Mouse (Mus musculus): Measurements from ENCODE around the gene Bdkrb2.

Bdkrb2 gene

DNA sequence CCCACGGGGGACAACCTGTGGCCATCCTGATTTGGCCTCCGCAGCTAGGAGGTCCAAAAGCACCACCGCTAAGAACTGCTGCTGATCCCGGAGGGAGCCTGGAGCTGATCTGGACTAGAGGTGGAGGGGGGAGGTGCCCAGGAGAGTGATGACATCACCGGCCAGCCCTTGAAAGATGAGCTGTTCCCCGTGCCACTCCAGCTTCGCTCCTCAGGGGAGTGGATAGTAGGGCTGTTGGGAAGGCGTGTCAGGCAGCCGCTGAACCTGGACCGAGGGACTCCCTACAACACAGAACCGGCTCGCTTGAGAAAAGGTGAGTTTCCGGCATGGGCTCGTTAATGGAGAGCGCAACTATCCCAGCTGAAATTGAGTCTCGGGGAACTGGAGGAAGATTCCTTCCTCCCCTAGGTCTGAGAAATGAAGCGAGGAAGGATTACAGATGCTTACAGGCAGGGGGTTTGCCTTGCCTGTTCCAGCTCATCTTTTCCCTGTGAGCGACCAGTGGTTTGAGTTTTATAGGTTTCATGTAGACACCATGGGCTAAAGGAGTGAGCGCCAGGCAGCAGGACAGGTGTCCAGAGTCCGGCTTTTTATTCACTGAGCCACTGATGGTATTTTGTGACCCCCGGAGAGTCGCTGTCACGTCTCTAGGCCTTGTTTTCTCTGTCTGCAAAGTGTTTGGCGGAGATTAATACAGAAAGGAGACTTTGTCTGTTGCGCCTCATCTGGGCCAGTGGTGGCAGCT is at the start of gene Bdkrb2:
Gene Bdkrb2, plus strand, starts transcription at position 291 of the 745 bp plus-strand sequence.
- peak; percentile 52 for DNase-seq (ENCODE audit: low read depth, low spot score)

GRCm38 (mm10) chr12:105514111-105514510 is 48.9 kb upstream of the Bdkrb2 start:
- no peak for DNase-seq (ENCODE audit: low read depth, low spot score)

DNA sequence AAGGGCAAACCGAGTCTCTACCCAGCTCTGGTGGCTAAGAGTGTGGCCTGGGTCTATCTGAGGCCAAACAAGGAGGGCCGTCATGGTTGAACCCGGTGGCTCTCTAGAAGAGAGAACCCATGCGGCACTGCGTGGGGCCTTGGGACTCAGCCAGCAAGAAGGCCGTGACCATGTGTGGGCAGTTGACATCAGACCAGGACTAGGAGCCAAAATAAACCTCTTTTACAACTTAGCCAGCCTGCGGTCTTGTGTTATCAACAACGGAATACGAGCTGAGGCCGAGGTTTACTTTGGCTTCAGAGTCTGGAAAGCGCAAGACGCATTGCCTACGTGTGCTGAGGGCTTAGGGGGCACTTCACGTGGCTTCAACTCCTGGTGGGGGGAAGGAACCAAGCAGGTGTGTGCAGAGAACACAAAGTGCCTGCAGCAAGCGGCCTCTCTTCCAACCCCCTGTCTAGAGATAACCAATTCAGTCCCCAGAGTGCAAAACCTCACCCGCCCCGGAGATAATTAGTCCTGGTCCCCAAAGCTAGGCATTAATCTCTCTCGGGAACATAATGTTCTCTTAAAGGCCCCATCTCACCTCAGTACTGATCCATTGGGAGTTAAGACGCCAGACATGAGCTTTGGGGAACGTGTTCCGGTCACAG is 45.9 kb upstream of the Bdkrb2 start:
- DNase-seq (ENCODE audit: low read depth, low spot score) = no peak

- DNase-seq (ENCODE audit: low read depth, low spot score) = no peak
These were observed 43.2 kb upstream of the Bdkrb2 start for GRCm38 (mm10) chr12:105519851-105520250.

GRCm38 (mm10) chr12:105521170-105521762 is 41.8 kb upstream of the Bdkrb2 start:
- DNase-seq (ENCODE audit: low read depth, low spot score) = peak; percentile 39

DNA sequence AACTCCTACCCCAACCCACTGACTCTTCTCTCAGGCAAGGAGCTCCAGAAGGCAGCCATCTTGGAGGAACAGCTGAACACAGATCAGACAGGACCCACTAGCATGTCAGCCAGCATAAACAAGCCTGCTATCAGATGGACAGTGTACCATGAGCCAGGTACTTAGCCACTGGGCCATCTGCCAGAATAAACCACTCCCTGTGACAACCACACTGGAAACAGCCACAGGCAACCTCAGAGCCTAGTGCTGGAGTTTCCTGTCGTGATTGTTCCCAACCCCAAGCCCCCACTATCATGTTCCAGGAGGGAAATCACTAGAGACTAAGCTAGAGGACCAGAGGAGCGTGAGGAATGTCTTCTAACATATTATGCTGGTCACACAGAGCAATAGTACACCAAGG is 39.3 kb upstream of the Bdkrb2 start:
- DNase-seq (ENCODE audit: low read depth, low spot score) = no peak

GRCm38 (mm10) chr12:105526186-105526585 is 36.8 kb upstream of the Bdkrb2 start:
- DNase-seq (ENCODE audit: low read depth, low spot score) = no peak

- DNase-seq (ENCODE audit: low read depth, low spot score) = peak; percentile 93
These were observed 36.2 kb upstream of the Bdkrb2 start for GRCm38 (mm10) chr12:105526829-105527228.

DNA sequence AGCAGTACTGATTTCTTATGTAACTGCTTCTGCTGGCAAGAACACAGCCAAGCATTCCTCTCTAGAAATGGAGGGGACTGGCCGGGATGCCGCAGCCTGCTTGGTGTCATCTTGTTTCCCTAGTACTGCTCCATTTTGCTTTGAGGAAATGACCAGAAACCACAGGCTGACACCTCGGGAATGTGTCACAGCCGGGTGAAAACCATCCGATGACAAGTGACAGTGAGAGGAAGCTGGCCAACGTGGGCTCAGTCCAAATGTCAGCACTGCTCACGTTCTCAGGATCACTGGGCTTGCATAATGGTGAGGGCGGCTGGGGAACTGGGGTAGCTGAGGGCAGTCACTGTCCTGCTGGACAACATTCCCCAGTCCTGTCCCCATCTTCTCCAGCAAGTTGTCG is 33.5 kb upstream of the Bdkrb2 start:
- DNase-seq (ENCODE audit: low read depth, low spot score) = peak; percentile 34

DNA sequence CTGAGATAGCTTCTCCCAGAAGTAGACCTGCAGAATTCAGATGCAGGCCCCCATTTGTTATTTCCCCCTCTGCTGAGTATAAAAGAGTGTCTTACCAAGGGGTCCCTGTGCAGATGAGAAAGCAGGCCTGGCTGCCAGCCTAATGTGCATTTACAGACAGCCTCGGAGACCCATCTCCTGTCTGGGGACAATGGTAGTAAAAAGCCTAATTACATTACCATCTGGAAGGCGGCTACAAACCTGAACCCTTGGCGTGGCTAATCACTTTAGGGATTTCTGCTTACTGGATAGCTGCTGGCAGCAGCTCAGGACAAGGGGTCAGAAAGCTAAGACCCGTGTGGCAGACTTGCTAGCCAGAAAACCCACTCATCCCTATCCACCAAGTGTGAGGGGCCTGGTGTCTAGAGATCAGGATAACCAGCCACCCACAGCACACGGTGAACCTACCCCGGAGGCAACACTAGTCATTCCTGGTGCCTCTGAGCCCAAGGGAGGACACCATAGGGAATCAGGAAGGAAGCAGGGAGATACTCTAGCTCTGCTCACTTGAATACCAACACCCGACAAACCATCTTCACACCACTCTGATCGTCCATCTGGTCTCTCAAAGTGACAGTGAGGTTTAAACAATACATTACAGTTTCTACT is 31.2 kb upstream of the Bdkrb2 start:
- no peak for DNase-seq (ENCODE audit: low read depth, low spot score)

GRCm38 (mm10) chr12:105534842-105535241 is 28.2 kb upstream of the Bdkrb2 start:
- DNase-seq (ENCODE audit: low read depth, low spot score) = no peak

- no peak for DNase-seq (ENCODE audit: low read depth, low spot score)
These were observed 26.9 kb upstream of the Bdkrb2 start for GRCm38 (mm10) chr12:105535968-105536760.

DNA sequence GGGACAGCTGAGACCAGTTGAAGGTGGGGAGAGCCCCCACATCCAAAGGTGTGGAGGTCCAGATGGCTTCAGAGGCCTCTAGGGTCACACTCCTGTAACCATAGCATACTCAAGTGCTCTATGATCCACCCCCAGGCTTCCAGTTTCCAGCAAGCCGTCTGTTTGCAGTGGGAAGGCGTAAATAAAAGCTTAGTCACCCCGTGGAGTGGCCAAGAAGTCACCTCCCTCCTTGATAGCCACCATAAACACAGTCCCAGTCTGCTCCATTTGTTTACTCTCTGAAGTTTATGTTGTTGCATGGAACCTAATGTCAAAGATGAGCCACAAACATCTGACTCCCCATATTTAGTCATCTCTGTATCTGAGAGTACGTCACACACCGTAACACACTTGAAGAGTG is 25.9 kb upstream of the Bdkrb2 start:
- DNase-seq (ENCODE audit: low read depth, low spot score) = no peak

GRCm38 (mm10) chr12:105539649-105540048 is 23.4 kb upstream of the Bdkrb2 start:
- DNase-seq (ENCODE audit: low read depth, low spot score) = no peak

DNA sequence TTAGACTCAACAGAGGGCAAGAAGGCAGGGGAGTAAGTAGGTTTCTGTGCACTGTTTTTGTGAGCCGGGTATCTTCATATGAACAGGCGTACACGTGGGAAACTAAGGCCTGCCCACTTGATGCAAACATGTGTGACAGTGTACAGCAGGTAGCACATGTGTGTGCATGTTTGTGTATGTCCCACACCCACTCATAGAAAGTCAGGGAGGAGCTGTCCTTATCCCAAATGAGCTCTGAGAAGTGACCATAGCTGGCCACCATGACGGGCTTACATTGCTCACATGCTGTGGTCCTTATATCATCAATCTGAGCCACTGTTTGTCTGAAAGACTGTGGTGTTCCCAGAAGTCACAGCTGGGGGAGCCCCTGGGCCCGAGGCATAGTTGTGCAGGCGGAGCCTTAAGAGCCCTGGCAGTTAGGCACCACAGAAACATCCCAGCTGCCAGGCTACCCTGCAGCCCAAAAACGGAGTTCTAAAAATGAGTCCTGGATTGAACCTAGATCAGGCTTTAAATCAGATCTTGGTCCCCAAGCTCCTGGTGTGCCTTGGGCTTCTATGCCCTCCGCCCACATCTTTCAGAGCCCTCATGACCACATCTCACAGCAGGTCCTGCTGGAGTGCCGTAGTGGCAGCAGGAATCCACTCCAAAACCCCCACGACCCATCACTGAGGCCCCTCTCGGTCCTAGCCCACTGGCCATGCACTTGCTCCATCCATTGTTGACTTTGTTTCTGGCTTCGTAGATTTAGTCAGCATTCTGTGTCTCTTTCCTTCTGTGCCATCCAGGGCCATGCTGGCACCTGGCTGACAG is 21.2 kb upstream of the Bdkrb2 start:
- DNase-seq (ENCODE audit: low read depth, low spot score) = no peak

GRCm38 (mm10) chr12:105542513-105542912 is 20.5 kb upstream of the Bdkrb2 start:
- DNase-seq (ENCODE audit: low read depth, low spot score) = no peak

GRCm38 (mm10) chr12:105543176-105543575 is 19.9 kb upstream of the Bdkrb2 start:
- DNase-seq (ENCODE audit: low read depth, low spot score) = no peak

GRCm38 (mm10) chr12:105543751-105544150 is 19.3 kb upstream of the Bdkrb2 start:
- peak; percentile 85 for DNase-seq (ENCODE audit: low read depth, low spot score)

GRCm38 (mm10) chr12:105544872-105545271 is 18.2 kb upstream of the Bdkrb2 start:
- no peak for DNase-seq (ENCODE audit: low read depth, low spot score)

DNA sequence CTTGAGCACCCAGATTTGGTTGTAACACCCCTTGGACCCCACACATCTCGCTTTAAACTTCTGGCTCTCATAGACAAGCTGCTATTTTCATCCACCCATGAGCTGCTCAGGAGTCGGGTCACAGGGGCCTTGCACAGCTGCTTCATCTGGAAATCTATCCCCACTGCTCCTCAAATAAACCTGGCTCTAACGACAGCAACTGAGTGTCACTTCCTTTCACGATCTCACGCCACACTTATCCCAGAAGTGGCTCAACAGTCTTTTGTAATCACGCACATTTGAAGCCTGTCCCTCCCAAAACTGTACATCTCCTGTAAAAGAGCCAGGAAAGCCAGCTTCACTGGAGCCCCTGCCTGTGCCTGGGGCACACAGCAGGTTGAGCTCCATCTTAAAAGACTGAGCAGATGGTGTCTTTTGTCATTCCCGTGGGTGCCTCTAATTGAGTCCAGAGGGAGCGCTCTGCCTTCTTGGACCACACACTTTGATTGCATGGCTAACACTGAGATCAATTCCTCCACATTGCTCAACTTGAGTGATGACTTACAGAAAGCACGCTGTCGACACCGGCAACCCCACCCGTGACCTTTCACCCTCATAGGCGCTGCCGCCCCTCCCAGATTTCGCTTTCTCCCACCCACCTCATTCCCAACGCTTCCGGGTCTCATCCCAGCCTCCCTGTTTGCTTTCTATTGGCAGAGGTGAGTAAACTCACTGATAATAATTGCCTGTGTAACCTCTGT is 17.2 kb upstream of the Bdkrb2 start:
- peak; percentile 29 for DNase-seq (ENCODE audit: low read depth, low spot score)
